Mouse (Mus musculus): Measurements from ENCODE around the gene Nuak1.

- TF ChIP-seq JUN (IDR thresholded peaks at IDR 0.05; ENCODE audit: insufficient read depth, low read depth, low read length) (no peak), MAX (IDR thresholded peaks at IDR 0.05; ENCODE audit: low read length) (no peak), CTCF (conservative IDR thresholded peaks at IDR 0.05 in 1 of 2, IDR thresholded peaks at IDR 0.05 in 1 of 2; ENCODE audit: low read depth in 2 of 2, low read length in 2 of 2) (no peak), UBTF (IDR thresholded peaks at IDR 0.05; ENCODE audit: low read depth, low read length) (no peak), ELF1 (IDR thresholded peaks at IDR 0.05; ENCODE audit: low read depth, low read length) (no peak), KAT2A (IDR thresholded peaks at IDR 0.05; ENCODE audit: insufficient replicate concordance, low read length) (no peak), ZNF384 (IDR thresholded peaks at IDR 0.05; ENCODE audit: low read depth, low read length) (no peak)
These were observed 29.0 kb downstream of the Nuak1 start for GRCm38 (mm10) chr10:84411122-84412105.

Data from CH12.LX (cell line).